Mouse (Mus musculus): ENCODE measurements around the gene Erich3.
"Not testable (repeated sequence)": the region's sequence is repeated elsewhere in the genome, so short reads cannot be mapped to it uniquely, and the experiment has no call there.

The Erich3 gene

GRCm38 (mm10) chr3:154663545-154663944, at the start of gene Erich3:
Gene Erich3, plus strand, starts transcription at chr3:154663859.
- no peak for DNase-seq

GRCm38 (mm10) chr3:154614771-154615170, 48.9 kb upstream of the Erich3 start:
- DNase-seq, result no peak

GRCm38 (mm10) chr3:154615304-154615703, 48.4 kb upstream of the Erich3 start:
- no peak for DNase-seq

- DNase-seq, result no peak
Measured at GRCm38 (mm10) chr3:154616106-154616505, 47.6 kb upstream of the Erich3 start.

- no peak for DNase-seq
Measured at GRCm38 (mm10) chr3:154628284-154628683, 35.4 kb upstream of the Erich3 start.

- DNase-seq, result not testable (repeated sequence)
Measured at GRCm38 (mm10) chr3:154631281-154631680, 32.4 kb upstream of the Erich3 start.

- DNase-seq, result no peak
Measured at GRCm38 (mm10) chr3:154633091-154633490, 30.6 kb upstream of the Erich3 start.

- DNase-seq, result no peak
Measured at GRCm38 (mm10) chr3:154646638-154647442, 16.8 kb upstream of the Erich3 start.

GRCm38 (mm10) chr3:154647443-154647780, 16.2 kb upstream of the Erich3 start:
- no peak for DNase-seq

GRCm38 (mm10) chr3:154649411-154650285, 14.0 kb upstream of the Erich3 start:
- DNase-seq, result no peak

- DNase-seq, result no peak
Measured at GRCm38 (mm10) chr3:154651192-154651821, 12.4 kb upstream of the Erich3 start.

- DNase-seq, result peak in 1 of 2 experiments; percentile 48
Measured at GRCm38 (mm10) chr3:154652581-154653420, 10.9 kb upstream of the Erich3 start.

- DNase-seq, result no peak
Measured at GRCm38 (mm10) chr3:154653454-154653853, 10.2 kb upstream of the Erich3 start.

GRCm38 (mm10) chr3:154654284-154654683, 9.4 kb upstream of the Erich3 start:
- no peak for DNase-seq

GRCm38 (mm10) chr3:154654901-154655300, 8.8 kb upstream of the Erich3 start:
- no peak for DNase-seq

- DNase-seq, result no peak
Measured at GRCm38 (mm10) chr3:154655711-154656110, 7.9 kb upstream of the Erich3 start.

- DNase-seq, result peak; percentile 6 to 49
Measured at GRCm38 (mm10) chr3:154663976-154664581, 420 bp downstream of the Erich3 start.

GRCm38 (mm10) chr3:154664636-154665035, 977 bp downstream of the Erich3 start:
- no peak for DNase-seq

GRCm38 (mm10) chr3:154668485-154668884, 4.8 kb downstream of the Erich3 start:
- DNase-seq, result no peak

GRCm38 (mm10) chr3:154670584-154670983, 6.9 kb downstream of the Erich3 start:
- no peak for DNase-seq

- no peak for DNase-seq
Measured at GRCm38 (mm10) chr3:154671013-154671412, 7.4 kb downstream of the Erich3 start.

GRCm38 (mm10) chr3:154673326-154673725, 9.7 kb downstream of the Erich3 start:
- DNase-seq, result no peak
